Mouse (Mus musculus): ENCODE measurements at regions not wholly inside any gene's neighbourhood (a gene's known extent, or its start where the extent isn't known, plus 50 kb on each side); places are given as distances from the start of the nearest gene placed in this dataset.

- TF ChIP-seq CTCF (IDR thresholded peaks at IDR 0.05 in 2 of 3, conservative IDR thresholded peaks at IDR 0.05 in 1 of 3; ENCODE audit: control insufficient read depth in 1 of 3, insufficient read depth in 1 of 3, low read depth in 2 of 3, low read length in 3 of 3, poor library complexity in 1 of 3, severe bottlenecking in 1 of 3) (no peak), KAT2A (conservative IDR thresholded peaks at IDR 0.05; ENCODE audit: low read depth, low read length) (no peak)
Measured at GRCm38 (mm10) chr12:39776173-39776572, 261.7 kb downstream of the Arl4a start.

Data from MEL (cell line).